Mouse (Mus musculus) liver, embryonic 14.5 days (tissue): Measurements from ENCODE around the gene Acot11. TPM values are rescaled to one million over a fixed set of nuclear protein-coding genes. Genes with fewer than 3 reads are reported as not detected.

Experiments used
- ATAC-seq: fragments of 200-750 bp; cut with Nextera tagmentation; 2 replicates; pipeline ENCODE4 v1.8.0; 2017; ENCODE audit warnings: moderate number of reproducible peaks, mild to moderate bottlenecking, moderate library complexity; ENCODE audit not compliant: insufficient read depth
- DNase-seq, 3 experiments: peaks; one replicate each; pipeline ENCODE4 v3.0.0-alpha.2; 2012 to 2013; ENCODE audit warnings: low read depth in 3 of 3, low spot score in 3 of 3
- H3K27ac ChIP-seq: fragments of 300-500 bp; sonication (generic); 2 replicates; pipeline ENCODE4 v1.5.1; 2014; ENCODE audit warnings: moderate library complexity, mild to moderate bottlenecking, control low read depth, inconsistent platforms
- H3K27me3 ChIP-seq: fragments of 300-500 bp; sonication (generic); 2 replicates; pipeline ENCODE4 v1.6.1; 2014; ENCODE audit warnings: mild to moderate bottlenecking, low read length, moderate library complexity; ENCODE audit not compliant: control insufficient read depth, insufficient read depth
- H3K36me3 ChIP-seq: fragments of 300-500 bp; sonication (generic); replicated peaks from 2 replicates; pipeline ENCODE4 v1.6.1; 2014; ENCODE audit warnings: low read depth; ENCODE audit not compliant: control insufficient read depth, insufficient read depth
- H3K4me1 ChIP-seq, 2 experiments: fragments of 200-500 bp in 1 of 2; fragments of 300-500 bp in 1 of 2; sonication (generic) in 1 of 2; replicated peaks; 2 replicates each; pipeline ENCODE4 v1.6.1; 2012 to 2014; ENCODE audit warnings: antibody characterized with exemption in 1 of 2, inconsistent platforms in 1 of 2, low read length in 1 of 2; ENCODE audit not compliant: control insufficient read depth in 2 of 2, insufficient read depth in 2 of 2
- H3K4me2 ChIP-seq: fragments of 300-500 bp; sonication (generic); 2 replicates; pipeline ENCODE4 v1.6.1; 2014; ENCODE audit warnings: low read depth, mild to moderate bottlenecking, control low read depth, moderate library complexity
- H3K4me3 ChIP-seq, 2 experiments: fragments of 200-500 bp in 1 of 2; fragments of 300-500 bp in 1 of 2; sonication (generic) in 1 of 2; 2 replicates each; pipeline ENCODE4 v1.5.1; 2012 to 2014; ENCODE audit warnings: low read depth in 2 of 2, low read length in 2 of 2, mild to moderate bottlenecking in 2 of 2, control low read depth in 1 of 2, inconsistent platforms in 1 of 2, moderate library complexity in 1 of 2; ENCODE audit not compliant: insufficient read depth in 1 of 2
- H3K9ac ChIP-seq: fragments of 300-500 bp; sonication (generic); replicated peaks from 2 replicates; pipeline ENCODE4 v1.6.1; 2014; ENCODE audit warnings: mild to moderate bottlenecking, control low read depth, moderate library complexity
- H3K9me3 ChIP-seq: fragments of 300-500 bp; sonication (generic); 2 replicates; pipeline ENCODE4 v1.6.1; 2016; ENCODE audit warnings: low read length, mixed read lengths; ENCODE audit not compliant: control insufficient read depth
- CTCF ChIP-seq: IDR thresholded peaks from 2 replicates; pipeline ENCODE4 v1.5.1; 2016; ENCODE audit warnings: antibody characterized with exemption, low read depth, control low read depth
- EP300 ChIP-seq: IDR thresholded peaks from 2 replicates; pipeline ENCODE4 v1.6.1; 2016; ENCODE audit warnings: antibody characterized with exemption, low read depth
- WGBS: fragments of 180-500 bp; shearing (Covaris S2); extraction: QIAGEN DNeasy Blood & Tissue Kit; methylation state at CpG from one replicate; pipeline ENCODE4 v1.1.7; 2014; ENCODE audit not compliant: insufficient replicate concordance; 5-methylcytosine and 5-hydroxymethylcytosine counted together
- polyA plus RNA-seq, 2 experiments: library from polyadenylated mRNA; depleted of rRNA in 1 of 2; stranded (reverse) in 1 of 2; unstranded in 1 of 2; fragments of >200 nt; fragmentation: Nextera tagmentation in 1 of 2; extraction: Ambion mirVana in 1 of 2; gene quantifications; 2 replicates each; pipeline versions ENCODE4 v1.2.1 to v1.2.3; 2012 to 2014

Gene Acot11
- polyA plus RNA-seq, 2 experiments, result 4.1 TPM

GRCm38 (mm10) chr4:106789705-106790104, 15.1 kb downstream of the Acot11 start:
- Histone ChIP-seq H3K36me3 (no peaks in the 10 kb centered on the region), H3K9ac (no peak overlapping the region), H3K4me3 (no peak overlapping the region), H3K27ac (no peak overlapping the region), H3K4me1 (peaks cover 34 to 46% of the 10 kb centered on the region in 2 experiments), H3K27me3 (no peaks in the 10 kb centered on the region), H3K9me3 (no peaks in the 10 kb centered on the region), H3K4me2 (no peak overlapping the region)
- DNase-seq (no peak), ATAC-seq (no peak)
- TF ChIP-seq EP300, result no peak
- TF ChIP-seq CTCF, result no peak
- WGBS, result 70% methylated on average over 9 of the region's 9 CpGs

- DNase-seq, result no peak
- Histone ChIP-seq H3K4me2 (no peak overlapping the region), H3K4me3 (no peak overlapping the region), H3K9ac (no peak overlapping the region), H3K4me1 (peaks cover 29 to 39% of the 10 kb centered on the region in 2 experiments), H3K36me3 (no peaks in the 10 kb centered on the region), H3K9me3 (no peaks in the 10 kb centered on the region), H3K27ac (no peak overlapping the region), H3K27me3 (no peaks in the 10 kb centered on the region)
- ATAC-seq, result no peak
- TF ChIP-seq EP300 (no peak), CTCF (no peak)
- WGBS, result 72% methylated on average over 11 of the region's 11 CpGs
Observed at GRCm38 (mm10) chr4:106788627-106789026, 16.2 kb downstream of the Acot11 start.

GRCm38 (mm10) chr4:106787830-106788229, 17.0 kb downstream of the Acot11 start:
- H3K9ac ChIP-seq, result no peak overlapping the region
- WGBS, result 20% methylated on average over 7 of the region's 7 CpGs
- H3K36me3 ChIP-seq, result no peaks in the 10 kb centered on the region
- DNase-seq, result no peak
- H3K27ac ChIP-seq, result no peak overlapping the region
- no peak for ATAC-seq
- no peak overlapping the region for H3K4me2 ChIP-seq
- no peak for TF ChIP-seq CTCF
- no peak for TF ChIP-seq EP300
- H3K27me3 ChIP-seq, result no peaks in the 10 kb centered on the region
- no peaks in the 10 kb centered on the region for H3K9me3 ChIP-seq
- no peak overlapping the region for H3K4me3 ChIP-seq
- H3K4me1 ChIP-seq, result peaks cover 22 to 32% of the 10 kb centered on the region in 2 experiments

- ATAC-seq (peak; percentile 30; the same call in 1 of the 2 replicates), DNase-seq (no peak)
- Histone ChIP-seq H3K9me3 (no peaks in the 10 kb centered on the region), H3K27ac (no peak overlapping the region), H3K27me3 (no peaks in the 10 kb centered on the region), H3K4me2 (no peak overlapping the region), H3K4me3 (no peak overlapping the region), H3K36me3 (no peaks in the 10 kb centered on the region), H3K9ac (no peak overlapping the region), H3K4me1 (peaks cover 3 to 14% of the 10 kb centered on the region in 2 experiments)
- TF ChIP-seq CTCF (no peak), EP300 (no peak)
- 18% methylated on average over 5 of the region's 5 CpGs for WGBS
Observed at GRCm38 (mm10) chr4:106785753-106786540, 18.9 kb downstream of the Acot11 start.

- Histone ChIP-seq H3K9ac (no peak overlapping the region), H3K27ac (no peak overlapping the region), H3K4me2 (no peak overlapping the region), H3K36me3 (no peaks in the 10 kb centered on the region), H3K4me3 (no peak overlapping the region), H3K27me3 (no peaks in the 10 kb centered on the region), H3K4me1 (peaks cover 0 to 9% of the 10 kb centered on the region in 2 experiments; a peak in 2 of 4 replicates), H3K9me3 (no peaks in the 10 kb centered on the region)
- ATAC-seq, result no peak
- no peak for TF ChIP-seq EP300
- TF ChIP-seq CTCF, result no peak
- WGBS, result 54% methylated on average over 7 of the region's 7 CpGs
- no peak for DNase-seq
Observed at GRCm38 (mm10) chr4:106785345-106785744, 19.5 kb downstream of the Acot11 start.
